Comparison of ENCODE assay signal across 17 mouse cellular contexts in genomic region chr14:79444601-79445000, GRCm38 (mm10). TPM values are rescaled to one million over a fixed set of nuclear protein-coding genes. Genes with fewer than 3 reads are reported as not detected.
DNase-seq lines count a peak whose midpoint lies in the region; ATAC-seq lines count a peak whose summit lies in the region.
"Had no signal": no experiment of that assay in that cellular context is flagged by ENCODE, and none has a peak within 500 bp of the region (broad histone marks: within the 10 kb centered on the region; RNA-seq: fewer than 3 reads in every experiment).

No protein-coding gene starts in this region.

- H3K27me3 ChIP-seq in hindbrain, embryonic 11.5 days (ENCODE audit: control insufficient read depth, insufficient read depth, low read length) = no peaks in the 10 kb centered on the region
- H3K27me3 ChIP-seq in hindbrain, embryonic 10.5 days (ENCODE audit: insufficient read depth, poor library complexity, severe bottlenecking) = no peaks in the 10 kb centered on the region
- no peaks in the 10 kb centered on the region for H3K27me3 ChIP-seq in forebrain, embryonic 16.5 days (replicated peaks; ENCODE audit: control insufficient read depth, insufficient read depth, low read length)
- H3K27me3 ChIP-seq in midbrain, embryonic 10.5 days (ENCODE audit: low read depth, poor library complexity, severe bottlenecking) = no peaks in the 10 kb centered on the region
- no peaks in the 10 kb centered on the region for H3K27me3 ChIP-seq in neural tube, embryonic 13.5 days
- H3K27me3 ChIP-seq: CH12.LX; embryonic facial prominence, embryonic 13.5 days had no signal

- H3K9ac ChIP-seq in hindbrain, embryonic 11.5 days (ENCODE audit: low read depth, low read length) = no peak overlapping the region
- no peak overlapping the region for H3K9ac ChIP-seq in forebrain, embryonic 16.5 days (replicated peaks; ENCODE audit: low read depth, low read length)
- no peak overlapping the region for H3K9ac ChIP-seq in neural tube, embryonic 13.5 days
- H3K9ac ChIP-seq: embryonic facial prominence, embryonic 13.5 days; liver, postnatal 0 days had no signal

- no peaks in the 10 kb centered on the region for H3K36me3 ChIP-seq in hindbrain, embryonic 11.5 days (ENCODE audit: control insufficient read depth, insufficient read depth, low read length)
- no peaks in the 10 kb centered on the region for H3K36me3 ChIP-seq in hindbrain, embryonic 10.5 days
- H3K36me3 ChIP-seq in forebrain, embryonic 16.5 days (ENCODE audit: control insufficient read depth, insufficient read depth) = no peaks in the 10 kb centered on the region
- no peaks in the 10 kb centered on the region for H3K36me3 ChIP-seq in midbrain, embryonic 10.5 days
- H3K36me3 ChIP-seq in neural tube, embryonic 13.5 days = no peaks in the 10 kb centered on the region
- H3K36me3 ChIP-seq: embryonic facial prominence, embryonic 13.5 days had no signal

- H3K4me3 ChIP-seq in hindbrain, embryonic 11.5 days (ENCODE audit: low read depth, low read length) = no peak overlapping the region
- H3K4me3 ChIP-seq in hindbrain, embryonic 10.5 days = no peak overlapping the region
- H3K4me3 ChIP-seq in forebrain, embryonic 16.5 days (replicated peaks; ENCODE audit: low read length) = no peak overlapping the region
- H3K4me3 ChIP-seq in midbrain, embryonic 10.5 days = peak overlapping the region; percentile 41; the same call in 1 of the 2 replicates
- H3K4me3 ChIP-seq in neural tube, embryonic 13.5 days = no peak overlapping the region
- H3K4me3 ChIP-seq: embryonic facial prominence, embryonic 13.5 days had no signal

- no peaks in the 10 kb centered on the region for H3K4me1 ChIP-seq in hindbrain, embryonic 11.5 days (replicated peaks; ENCODE audit: control insufficient read depth, insufficient read depth, low read length)
- peaks cover 16% of the 10 kb centered on the region for H3K4me1 ChIP-seq in hindbrain, embryonic 10.5 days (replicated peaks)
- H3K4me1 ChIP-seq in forebrain, embryonic 16.5 days (replicated peaks; ENCODE audit: control insufficient read depth, insufficient read depth, low read length) = peaks cover 15% of the 10 kb centered on the region
- peaks cover 19% of the 10 kb centered on the region for H3K4me1 ChIP-seq in midbrain, embryonic 10.5 days
- peaks cover 15% of the 10 kb centered on the region for H3K4me1 ChIP-seq in neural tube, embryonic 13.5 days (replicated peaks)

- DNase-seq in hindbrain, embryonic 11.5 days (ENCODE audit: low spot score) = no peak
- DNase-seq in hindbrain, embryonic 10.5 days (ENCODE audit: low spot score) = no peak
- no peak for DNase-seq in midbrain, embryonic 10.5 days (ENCODE audit: low spot score)
- DNase-seq in thymus, adult 18-20 months = no peak
- no peak for DNase-seq in cerebellum, adult 9-10 months
- DNase-seq: adrenal gland, adult 2 months; cerebellum, adult 18-20 months; kidney, adult 2 months; kidney, postnatal 36 days; liver; liver, postnatal 0 days; thymus, adult 2 months had no signal

- H3K9me3 ChIP-seq in hindbrain, embryonic 11.5 days (ENCODE audit: control insufficient read depth, low read length) = no peaks in the 10 kb centered on the region
- H3K9me3 ChIP-seq in hindbrain, embryonic 10.5 days = peaks cover 3% of the 10 kb centered on the region; the same call in 1 of the 2 replicates
- H3K9me3 ChIP-seq in forebrain, embryonic 16.5 days (ENCODE audit: control insufficient read depth, low read length) = no peaks in the 10 kb centered on the region
- peaks cover 3% of the 10 kb centered on the region; the same call in 1 of the 2 replicates for H3K9me3 ChIP-seq in midbrain, embryonic 10.5 days (replicated peaks)
- peaks cover 3% of the 10 kb centered on the region; the same call in 1 of the 2 replicates for H3K9me3 ChIP-seq in neural tube, embryonic 13.5 days
- H3K9me3 ChIP-seq: embryonic facial prominence, embryonic 13.5 days had no signal

- WGBS in hindbrain, embryonic 11.5 days = 84% methylated on average over 9 of the region's 9 CpGs
- WGBS in hindbrain, embryonic 10.5 days = 86% methylated on average over 9 of the region's 9 CpGs
- WGBS in forebrain, embryonic 16.5 days = 63% methylated on average over 9 of the region's 9 CpGs
- 87% methylated on average over 9 of the region's 9 CpGs for WGBS in midbrain, embryonic 10.5 days
- 77% methylated on average over 9 of the region's 9 CpGs for WGBS in neural tube, embryonic 13.5 days

- H3K4me2 ChIP-seq in hindbrain, embryonic 11.5 days (replicated peaks; ENCODE audit: low read depth, low read length) = no peak overlapping the region
- peak overlapping the region; percentile 61 for H3K4me2 ChIP-seq in forebrain, embryonic 16.5 days (ENCODE audit: low read length)
- H3K4me2 ChIP-seq in neural tube, embryonic 13.5 days = peak overlapping the region; percentile 51

- ATAC-seq in hindbrain, embryonic 11.5 days (ENCODE audit: low FRiP score) = peak; percentile 44
- peak; percentile 31; the same call in 1 of the 2 replicates for ATAC-seq in forebrain, embryonic 16.5 days
- ATAC-seq in neural tube, embryonic 13.5 days (ENCODE audit: low read depth) = peak; percentile 25; the same call in 1 of the 2 replicates
- ATAC-seq in megakaryocyte-erythroid progenitor cell, adult 5-6 weeks (replicated peaks; ENCODE audit: low FRiP score, low TSS enrichment, poor library complexity, severe bottlenecking) = no peak
- ATAC-seq: liver, postnatal 0 days had no signal

- H3K27ac ChIP-seq in hindbrain, embryonic 11.5 days (ENCODE audit: low read depth, low read length) = no peak overlapping the region
- no peak overlapping the region for H3K27ac ChIP-seq in hindbrain, embryonic 10.5 days
- H3K27ac ChIP-seq in forebrain, embryonic 16.5 days (ENCODE audit: low read length) = peak overlapping the region; percentile 25
- H3K27ac ChIP-seq in midbrain, embryonic 10.5 days (replicated peaks) = peak overlapping the region; percentile 66; the same call in 1 of the 2 replicates
- peak overlapping the region; percentile 39; the same call in 1 of the 2 replicates for H3K27ac ChIP-seq in neural tube, embryonic 13.5 days (replicated peaks)
- H3K27ac ChIP-seq: embryonic facial prominence, embryonic 13.5 days had no signal

RNA-seq across cellular contexts. Expression of gene Kbtbd6, which starts 7.0 kb away (rescaled TPM):
- 5.0 and 5.5 TPM in 2 replicates for polyA plus RNA-seq in hindbrain, embryonic 11.5 days (2014; fragmentation: Nextera tagmentation; extraction: Ambion mirVana)
- 4.9 and 6.0 TPM in 2 replicates for polyA plus RNA-seq in hindbrain, embryonic 10.5 days (2016; fragmentation: Nextera tagmentation; extraction: Ambion mirVana)
- polyA plus RNA-seq in forebrain, embryonic 16.5 days (2015; fragmentation: Nextera tagmentation; extraction: Ambion mirVana) = 2.8 and 3.8 TPM in 2 replicates
- polyA plus RNA-seq in midbrain, embryonic 10.5 days (2016; fragmentation: Nextera tagmentation; extraction: Ambion mirVana) = 5.8 and 5.9 TPM in 2 replicates
- polyA plus RNA-seq in neural tube, embryonic 13.5 days (2015; fragmentation: Nextera tagmentation; extraction: Ambion mirVana) = 1.6 and 1.8 TPM in 2 replicates
- total RNA-seq in megakaryocyte-erythroid progenitor cell, adult 5-6 weeks (2014; fragmentation: Nextera tagmentation) = 3.3 and 4.0 TPM in 2 replicates
- 4.4 and 5.1 TPM in 2 replicates for total RNA-seq in megakaryocyte-erythroid progenitor cell, adult 5-6 weeks (2017)

RNA-seq across cellular contexts. Expression of gene Kbtbd7, which starts 18.3 kb away (rescaled TPM):
- polyA plus RNA-seq in hindbrain, embryonic 11.5 days (2014; fragmentation: Nextera tagmentation; extraction: Ambion mirVana) = 17.6 and 20.4 TPM in 2 replicates
- polyA plus RNA-seq in hindbrain, embryonic 10.5 days (2016; fragmentation: Nextera tagmentation; extraction: Ambion mirVana) = 11.0 and 11.1 TPM in 2 replicates
- polyA plus RNA-seq in forebrain, embryonic 16.5 days (2015; fragmentation: Nextera tagmentation; extraction: Ambion mirVana) = 25.2 and 30.4 TPM in 2 replicates
- 12.8 and 13.5 TPM in 2 replicates for polyA plus RNA-seq in midbrain, embryonic 10.5 days (2016; fragmentation: Nextera tagmentation; extraction: Ambion mirVana)
- polyA plus RNA-seq in neural tube, embryonic 13.5 days (2015; fragmentation: Nextera tagmentation; extraction: Ambion mirVana) = 15.6 and 18.0 TPM in 2 replicates
- total RNA-seq in megakaryocyte-erythroid progenitor cell, adult 5-6 weeks (2014; fragmentation: Nextera tagmentation) = 3.7 and 5.7 TPM in 2 replicates
- total RNA-seq in megakaryocyte-erythroid progenitor cell, adult 5-6 weeks (2017) = 9.7 and 10.5 TPM in 2 replicates

RNA-seq across cellular contexts. Expression of gene Elf1, which starts 36.4 kb away (rescaled TPM):
- 8.7 and 9.4 TPM in 2 replicates for polyA plus RNA-seq in hindbrain, embryonic 11.5 days (2014; fragmentation: Nextera tagmentation; extraction: Ambion mirVana)
- 5.3 and 6.9 TPM in 2 replicates for polyA plus RNA-seq in hindbrain, embryonic 10.5 days (2016; fragmentation: Nextera tagmentation; extraction: Ambion mirVana)
- 2.7 and 3.3 TPM in 2 replicates for polyA plus RNA-seq in forebrain, embryonic 16.5 days (2015; fragmentation: Nextera tagmentation; extraction: Ambion mirVana)
- polyA plus RNA-seq in midbrain, embryonic 10.5 days (2016; fragmentation: Nextera tagmentation; extraction: Ambion mirVana) = 3.9 and 5.2 TPM in 2 replicates
- 4.3 and 4.6 TPM in 2 replicates for polyA plus RNA-seq in neural tube, embryonic 13.5 days (2015; fragmentation: Nextera tagmentation; extraction: Ambion mirVana)
- total RNA-seq in megakaryocyte-erythroid progenitor cell, adult 5-6 weeks (2014; fragmentation: Nextera tagmentation) = 51.9 and 58.5 TPM in 2 replicates
- 111 and 178 TPM in 2 replicates for total RNA-seq in megakaryocyte-erythroid progenitor cell, adult 5-6 weeks (2017)

RNA-seq across cellular contexts. Expression of gene Wbp4, which starts 36.7 kb away (rescaled TPM):
- 59.1 and 61.3 TPM in 2 replicates for polyA plus RNA-seq in hindbrain, embryonic 11.5 days (2014; fragmentation: Nextera tagmentation; extraction: Ambion mirVana)
- polyA plus RNA-seq in hindbrain, embryonic 10.5 days (2016; fragmentation: Nextera tagmentation; extraction: Ambion mirVana) = 38.9 and 47.0 TPM in 2 replicates
- polyA plus RNA-seq in forebrain, embryonic 16.5 days (2015; fragmentation: Nextera tagmentation; extraction: Ambion mirVana) = 42.2 and 42.5 TPM in 2 replicates
- polyA plus RNA-seq in midbrain, embryonic 10.5 days (2016; fragmentation: Nextera tagmentation; extraction: Ambion mirVana) = 46.1 and 49.0 TPM in 2 replicates
- 45.1 and 47.8 TPM in 2 replicates for polyA plus RNA-seq in neural tube, embryonic 13.5 days (2015; fragmentation: Nextera tagmentation; extraction: Ambion mirVana)
- total RNA-seq in megakaryocyte-erythroid progenitor cell, adult 5-6 weeks (2014; fragmentation: Nextera tagmentation) = 26.9 and 33.8 TPM in 2 replicates
- 57.3 and 94.9 TPM in 2 replicates for total RNA-seq in megakaryocyte-erythroid progenitor cell, adult 5-6 weeks (2017)

RNA-seq across cellular contexts. Expression of gene Mtrf1, which starts 47.0 kb away (rescaled TPM):
- polyA plus RNA-seq in hindbrain, embryonic 11.5 days (2014; fragmentation: Nextera tagmentation; extraction: Ambion mirVana) = 12.6 and 12.8 TPM in 2 replicates
- 9.5 and 10.5 TPM in 2 replicates for polyA plus RNA-seq in hindbrain, embryonic 10.5 days (2016; fragmentation: Nextera tagmentation; extraction: Ambion mirVana)
- polyA plus RNA-seq in forebrain, embryonic 16.5 days (2015; fragmentation: Nextera tagmentation; extraction: Ambion mirVana) = 11.0 and 12.0 TPM in 2 replicates
- 9.4 and 11.4 TPM in 2 replicates for polyA plus RNA-seq in midbrain, embryonic 10.5 days (2016; fragmentation: Nextera tagmentation; extraction: Ambion mirVana)
- 11.5 and 14.1 TPM in 2 replicates for polyA plus RNA-seq in neural tube, embryonic 13.5 days (2015; fragmentation: Nextera tagmentation; extraction: Ambion mirVana)
- 6.4 and 7.3 TPM in 2 replicates for total RNA-seq in megakaryocyte-erythroid progenitor cell, adult 5-6 weeks (2014; fragmentation: Nextera tagmentation)
- 14.6 and 16.8 TPM in 2 replicates for total RNA-seq in megakaryocyte-erythroid progenitor cell, adult 5-6 weeks (2017)

Comparison
In these comparisons a context has a peak if more than half of its experiments do, and no peak if none do; other contexts are left out.
1. H3K27ac ChIP-seq: peak in forebrain, embryonic 16.5 days (single experiment), midbrain, embryonic 10.5 days (single experiment) and neural tube, embryonic 13.5 days (single experiment); none in hindbrain, embryonic 11.5 days (single experiment) and hindbrain, embryonic 10.5 days (single experiment).